Mouse (Mus musculus): ENCODE results near the gene Gcc1. TPM values are rescaled to one million over a fixed set of nuclear protein-coding genes. Genes with fewer than 3 reads are reported as not detected.

Gene Gcc1
- 7.6 and 7.8 TPM in 2 replicates for polyA plus RNA-seq (2015; fragmentation: Nextera tagmentation; extraction: Ambion mirVana)

DNA sequence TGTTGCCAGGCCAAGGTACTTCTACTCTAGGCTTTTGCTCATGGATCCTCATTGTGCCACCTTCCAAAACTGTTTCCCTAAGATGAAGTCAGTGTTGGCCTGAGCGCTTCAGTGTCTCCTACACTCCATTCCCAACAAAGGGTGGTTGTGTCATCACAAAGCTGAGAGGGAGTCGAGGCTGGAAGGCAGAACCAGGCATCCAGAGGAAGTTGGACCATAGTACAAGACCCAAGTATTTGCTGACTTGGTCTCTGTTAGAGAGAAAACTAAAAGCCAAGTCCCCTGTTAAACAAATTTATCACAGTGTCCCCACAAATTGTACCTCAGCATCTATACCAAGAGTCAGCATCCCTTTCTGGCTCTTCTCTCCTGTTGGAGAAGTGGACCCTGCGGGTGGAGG lies at the start of gene Gcc1:
Gene Gcc1, minus strand, starts transcription at position 101 of the 400 bp plus-strand sequence.
- Histone ChIP-seq H3K36me3 (ENCODE audit: insufficient read depth, low read length) (peaks cover 5% of the 10 kb centered on the region), H3K4me3 (ENCODE audit: low read depth, low read length) (no peak within 1 kb of the TSS), H3K9ac (replicated peaks; ENCODE audit: low read depth) (no peak within 1 kb of the TSS), H3K27ac (ENCODE audit: low read length) (no peak within 1 kb of the TSS), H3K4me2 (replicated peaks; ENCODE audit: low read depth, low read length) (no peak within 1 kb of the TSS), H3K9me3 (ENCODE audit: low read length) (no peaks in the 10 kb centered on the region), H3K27me3 (replicated peaks; ENCODE audit: insufficient read depth, low read length) (no peaks in the 10 kb centered on the region), H3K4me1 (ENCODE audit: insufficient read depth, low read depth, low read length) (no peaks in the 10 kb centered on the region; the same call in 1 of the 2 replicates)
- DNase-seq (ENCODE audit: low spot score) (no peak), ATAC-seq (no peak)
- WGBS = 80% methylated on average over 3 of the region's 3 CpGs
- TF ChIP-seq EP300 (IDR thresholded peaks at IDR 0.05) (no peak), CTCF (IDR thresholded peaks at IDR 0.05) (no peak)

DNA sequence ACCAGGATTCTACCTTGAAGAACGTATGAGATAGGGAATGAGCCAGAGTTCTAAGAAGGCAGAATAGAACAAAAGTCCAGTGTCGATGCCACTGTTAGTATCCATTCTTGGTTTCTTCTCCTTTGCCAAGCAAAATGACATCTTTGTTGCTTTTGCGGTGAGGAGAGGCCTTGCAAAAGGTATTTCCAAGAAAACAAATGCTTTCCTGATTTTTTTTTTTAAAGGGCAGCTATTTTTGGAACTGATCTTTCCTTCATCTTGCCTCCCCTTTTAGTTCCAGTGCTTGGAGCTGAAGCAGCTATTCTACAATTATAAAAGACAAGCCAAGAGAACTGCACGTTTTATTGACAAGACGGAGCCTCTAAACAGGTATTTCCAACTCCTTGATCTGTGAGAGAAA lies 46.6 kb upstream of the Gcc1 start, which contains the start of gene Snd1:
Gene Snd1, plus strand, starts transcription at position 301 of the 400 bp plus-strand sequence.
- no peak within 1 kb of the TSS for H3K9ac ChIP-seq (replicated peaks; ENCODE audit: low read depth)
- TF ChIP-seq CTCF (IDR thresholded peaks at IDR 0.05) = no peak
- no peak for TF ChIP-seq EP300 (IDR thresholded peaks at IDR 0.05)

GRCm38 (mm10) chr6:28474211-28474610 lies 46.0 kb upstream of the Gcc1 start:
- WGBS = 84% methylated on average over 4 of the region's 4 CpGs
- no peak for DNase-seq (ENCODE audit: low spot score)
- H3K36me3 ChIP-seq (ENCODE audit: insufficient read depth, low read length) = no peaks in the 10 kb centered on the region

More for the DNA sequence above, 46.6 kb upstream of the Gcc1 start, which contains the start of gene Snd1:
- DNase-seq (ENCODE audit: low spot score) (no peak), ATAC-seq (no peak)
- Histone ChIP-seq H3K4me3 (ENCODE audit: low read depth, low read length) (no peak within 1 kb of the TSS), H3K4me2 (replicated peaks; ENCODE audit: low read depth, low read length) (no peak within 1 kb of the TSS), H3K36me3 (ENCODE audit: insufficient read depth, low read length) (no peaks in the 10 kb centered on the region), H3K27me3 (replicated peaks; ENCODE audit: insufficient read depth, low read length) (no peaks in the 10 kb centered on the region), H3K4me1 (ENCODE audit: insufficient read depth, low read depth, low read length) (0 out of 2 replicates have a peak, but pooled peaks cover 2% of the 10 kb centered on the region), H3K9me3 (ENCODE audit: low read length) (no peaks in the 10 kb centered on the region), H3K27ac (ENCODE audit: low read length) (no peak within 1 kb of the TSS)
- 82% methylated on average over 5 of the region's 5 CpGs for WGBS

DNA sequence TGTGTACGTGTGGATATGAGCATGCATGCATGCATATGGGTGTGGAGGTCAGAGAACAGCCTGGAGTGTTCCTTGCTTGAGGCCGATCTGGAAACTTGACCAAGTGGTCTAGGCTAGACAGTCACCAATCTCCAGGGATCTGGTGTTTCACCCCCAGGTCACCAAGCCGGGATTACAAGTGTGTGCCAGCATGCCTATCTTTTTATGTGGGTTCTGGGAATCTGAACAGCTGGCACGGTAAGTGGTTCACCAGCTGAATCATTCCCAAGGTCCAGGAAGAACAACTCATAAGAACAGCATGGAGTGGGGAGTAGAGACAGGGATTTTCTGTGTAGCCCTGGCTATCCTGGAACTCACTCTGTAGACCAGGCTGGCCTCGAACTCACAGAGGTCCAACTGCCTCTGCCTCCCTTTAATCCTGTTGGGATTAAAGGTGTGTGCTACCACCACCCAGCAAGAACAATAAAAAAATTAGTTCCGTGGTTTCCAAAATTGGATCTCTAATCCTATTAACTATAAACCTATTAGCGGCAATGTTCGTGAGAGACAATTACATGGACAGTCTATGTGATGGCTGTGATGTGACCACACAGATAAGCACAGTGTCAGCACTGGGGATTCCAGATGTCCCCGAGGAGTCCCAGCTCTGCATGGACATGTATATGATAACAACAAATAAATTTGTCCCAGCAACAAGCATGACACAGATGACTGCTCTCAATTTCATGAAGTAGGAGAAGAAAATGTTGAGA lies 43.3 kb upstream of the Gcc1 start:
- Histone ChIP-seq H3K36me3 (ENCODE audit: insufficient read depth, low read length) (no peaks in the 10 kb centered on the region), H3K4me1 (ENCODE audit: insufficient read depth, low read depth, low read length) (no peaks in the 10 kb centered on the region), H3K4me2 (replicated peaks; ENCODE audit: low read depth, low read length) (no peak overlapping the region), H3K9ac (replicated peaks; ENCODE audit: low read depth) (no peak overlapping the region), H3K27ac (ENCODE audit: low read length) (no peak overlapping the region), H3K9me3 (ENCODE audit: low read length) (no peaks in the 10 kb centered on the region), H3K4me3 (ENCODE audit: low read depth, low read length) (no peak overlapping the region), H3K27me3 (replicated peaks; ENCODE audit: insufficient read depth, low read length) (no peaks in the 10 kb centered on the region)
- TF ChIP-seq CTCF (IDR thresholded peaks at IDR 0.05) (no peak), EP300 (IDR thresholded peaks at IDR 0.05) (no peak)
- ATAC-seq (no peak), DNase-seq (ENCODE audit: low spot score) (no peak)
- WGBS = 80% methylated on average over 9 of the region's 9 CpGs

More at GRCm38 (mm10) chr6:28474211-28474610, 46.0 kb upstream of the Gcc1 start:
- no peaks in the 10 kb centered on the region for H3K27me3 ChIP-seq (replicated peaks; ENCODE audit: insufficient read depth, low read length)
- no peak overlapping the region for H3K27ac ChIP-seq (ENCODE audit: low read length)
- TF ChIP-seq EP300 (IDR thresholded peaks at IDR 0.05) (no peak), CTCF (IDR thresholded peaks at IDR 0.05) (no peak)
- H3K4me2 ChIP-seq (replicated peaks; ENCODE audit: low read depth, low read length) = no peak overlapping the region
- no peak overlapping the region for H3K4me3 ChIP-seq (ENCODE audit: low read depth, low read length)
- H3K4me1 ChIP-seq (ENCODE audit: insufficient read depth, low read depth, low read length) = no peaks in the 10 kb centered on the region
- ATAC-seq = no peak
- H3K9ac ChIP-seq (replicated peaks; ENCODE audit: low read depth) = no peak overlapping the region
- no peaks in the 10 kb centered on the region for H3K9me3 ChIP-seq (ENCODE audit: low read length)

DNA sequence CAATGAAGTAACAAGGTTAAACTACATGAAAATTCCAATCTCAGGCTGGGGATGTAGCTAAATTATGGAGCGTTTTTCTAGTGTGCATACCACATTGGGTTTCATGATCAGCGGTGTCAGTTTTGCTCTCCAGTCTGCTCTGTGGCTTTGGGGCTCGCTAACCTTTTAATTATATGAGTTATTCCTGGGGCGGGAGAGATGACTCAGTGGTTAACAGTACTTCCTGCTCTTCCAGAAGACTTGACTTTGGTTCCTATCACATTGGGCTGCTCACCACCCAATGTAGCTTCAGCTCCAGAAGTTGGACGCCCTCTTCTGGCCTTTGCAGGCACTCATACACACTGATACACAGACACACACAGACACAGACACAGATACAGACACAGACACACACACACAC lies 42.4 kb upstream of the Gcc1 start:
- Histone ChIP-seq H3K27me3 (replicated peaks; ENCODE audit: insufficient read depth, low read length) (no peaks in the 10 kb centered on the region), H3K27ac (ENCODE audit: low read length) (no peak overlapping the region), H3K36me3 (ENCODE audit: insufficient read depth, low read length) (no peaks in the 10 kb centered on the region), H3K9ac (replicated peaks; ENCODE audit: low read depth) (no peak overlapping the region), H3K4me3 (ENCODE audit: low read depth, low read length) (no peak overlapping the region), H3K4me2 (replicated peaks; ENCODE audit: low read depth, low read length) (no peak overlapping the region), H3K9me3 (ENCODE audit: low read length) (no peaks in the 10 kb centered on the region), H3K4me1 (ENCODE audit: insufficient read depth, low read depth, low read length) (no peaks in the 10 kb centered on the region)
- WGBS = 76% methylated on average over 5 of the region's 5 CpGs
- TF ChIP-seq EP300 (IDR thresholded peaks at IDR 0.05) (no peak), CTCF (IDR thresholded peaks at IDR 0.05) (no peak)
- ATAC-seq (no peak), DNase-seq (ENCODE audit: low spot score) (no peak)

DNA sequence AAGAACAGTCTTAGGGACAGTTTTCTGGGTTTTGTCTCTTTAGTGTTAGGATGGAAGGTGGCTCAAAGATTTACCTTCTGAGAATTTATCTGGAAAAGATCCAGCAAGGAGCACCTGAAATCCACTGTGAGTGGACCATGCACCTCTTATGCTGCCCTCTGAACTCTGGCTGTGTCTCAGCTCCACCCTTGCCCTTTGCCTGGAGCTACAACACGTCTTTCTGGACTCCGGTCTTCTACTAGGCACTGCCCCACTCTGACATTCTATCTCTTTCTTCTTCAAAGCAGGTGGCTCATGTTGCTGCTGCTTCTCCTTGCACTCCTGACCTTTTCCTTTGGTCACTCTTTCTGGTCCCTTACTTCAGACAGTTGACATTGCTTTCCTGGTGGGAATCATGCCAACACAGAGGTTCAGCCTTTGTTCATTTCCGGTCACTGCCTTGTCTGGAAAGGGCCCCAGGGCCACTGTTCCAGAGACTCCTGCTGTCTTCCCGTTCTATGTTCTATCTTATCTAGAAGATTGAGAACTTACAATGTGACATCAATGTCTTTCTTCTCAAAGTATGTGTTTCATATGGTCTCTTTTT lies 41.9 kb upstream of the Gcc1 start:
- DNase-seq (ENCODE audit: low spot score) (no peak), ATAC-seq (no peak)
- no peak for TF ChIP-seq CTCF (IDR thresholded peaks at IDR 0.05)
- TF ChIP-seq EP300 (IDR thresholded peaks at IDR 0.05) = no peak
- H3K4me2 ChIP-seq (replicated peaks; ENCODE audit: low read depth, low read length) = no peak overlapping the region
- no peaks in the 10 kb centered on the region for H3K4me1 ChIP-seq (ENCODE audit: insufficient read depth, low read depth, low read length)
- no peaks in the 10 kb centered on the region for H3K27me3 ChIP-seq (replicated peaks; ENCODE audit: insufficient read depth, low read length)
- 44% methylated on average over 4 of the region's 4 CpGs for WGBS
- H3K27ac ChIP-seq (ENCODE audit: low read length) = no peak overlapping the region
- no peaks in the 10 kb centered on the region for H3K36me3 ChIP-seq (ENCODE audit: insufficient read depth, low read length)
- no peaks in the 10 kb centered on the region for H3K9me3 ChIP-seq (ENCODE audit: low read length)
- H3K9ac ChIP-seq (replicated peaks; ENCODE audit: low read depth) = no peak overlapping the region
- H3K4me3 ChIP-seq (ENCODE audit: low read depth, low read length) = no peak overlapping the region

Measured in lung, postnatal 0 days (tissue).